Mouse (Mus musculus) cerebellum, adult 2 months (tissue): ENCODE results near the gene Platr17.
"Not testable (repeated sequence)": the region's sequence is repeated elsewhere in the genome, so short reads cannot be mapped to it uniquely, and the experiment has no call there.

Experiments used
- CTCF ChIP-seq: fragments of 200-500 bp; IDR thresholded peaks from 2 replicates; pipeline ENCODE4 v1.5.1; 2011; ENCODE audit warnings: low read depth, mild to moderate bottlenecking, control low read depth, low read length, moderate library complexity, borderline replicate concordance; ENCODE audit not compliant: insufficient read depth
- POLR2A ChIP-seq: fragments of 200-500 bp; IDR thresholded peaks from 2 replicates; pipeline ENCODE4 v1.6.1; 2011; ENCODE audit warnings: low read length, control low read depth, borderline replicate concordance; ENCODE audit not compliant: insufficient read depth

DNA sequence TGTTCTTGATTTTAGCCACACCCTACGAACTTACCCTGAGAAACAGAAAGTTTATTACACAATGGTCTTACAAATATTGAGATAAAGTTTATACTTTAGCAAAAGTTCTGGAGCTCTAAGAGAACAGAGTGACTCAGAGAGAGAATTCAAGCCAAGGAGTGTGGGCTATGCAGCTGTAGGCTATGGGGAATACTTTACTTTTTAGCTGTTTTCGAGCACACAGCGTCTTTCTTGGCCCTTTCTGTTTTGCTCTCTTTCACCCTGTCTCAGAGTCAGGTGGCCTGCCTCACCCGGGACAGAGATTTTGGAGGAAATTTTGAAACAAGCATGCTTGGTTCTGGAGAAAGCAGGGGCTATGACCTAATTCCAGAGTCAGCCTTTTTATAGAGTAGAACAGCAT lies 6.7 kb upstream of the Platr17 start:
- TF ChIP-seq CTCF, POLR2A: not testable (repeated sequence)
